Mouse (Mus musculus) spleen, adult 2 months (tissue): ENCODE results near the gene Anks4b. TPM values are rescaled to one million over a fixed set of nuclear protein-coding genes. Genes with fewer than 3 reads are reported as not detected.

ENCODE experiments used
- DNase-seq, 2 experiments: peaks; one replicate each; pipeline versions ENCODE4 v3.0.0 to v3.0.0-alpha.2; 2012 to 2021; ENCODE audit warnings: low spot score in 2 of 2, low read depth in 1 of 2
- H3K27ac ChIP-seq: fragments of 200-500 bp; 2 replicates; pipeline ENCODE4 v1.5.1; 2012; ENCODE audit warnings: low read length, inconsistent platforms; ENCODE audit not compliant: insufficient read depth
- H3K27me3 ChIP-seq: fragments of 200-500 bp; 2 replicates; pipeline ENCODE4 v1.6.1; 2012; ENCODE audit warnings: mild to moderate bottlenecking, moderate library complexity, low read length, inconsistent platforms; ENCODE audit not compliant: control insufficient read depth, insufficient read depth
- H3K36me3 ChIP-seq: fragments of 200-500 bp; 2 replicates; pipeline ENCODE4 v1.6.1; 2012; ENCODE audit warnings: mild to moderate bottlenecking, low read length, inconsistent platforms; ENCODE audit not compliant: control insufficient read depth, insufficient read depth
- H3K4me1 ChIP-seq: fragments of 200-500 bp; 2 replicates; pipeline ENCODE4 v1.6.1; 2011; ENCODE audit warnings: inconsistent platforms; ENCODE audit not compliant: control insufficient read depth, insufficient read depth, insufficient read length
- H3K4me3 ChIP-seq: fragments of 200-500 bp; 2 replicates; pipeline ENCODE4 v1.5.1; 2011; ENCODE audit warnings: mild to moderate bottlenecking, inconsistent platforms; ENCODE audit not compliant: insufficient read depth, insufficient read length; ENCODE audit errors: extremely low read depth
- CTCF ChIP-seq: fragments of 200-500 bp; IDR thresholded peaks from 2 replicates; pipeline ENCODE4 v1.5.1; 2011; ENCODE audit warnings: mild to moderate bottlenecking, inconsistent platforms; ENCODE audit not compliant: insufficient read depth, insufficient read length, insufficient replicate concordance; ENCODE audit errors: extremely low read depth
- POLR2A ChIP-seq: fragments of 200-500 bp; IDR thresholded peaks from 2 replicates; pipeline ENCODE4 v1.6.1; 2011; ENCODE audit warnings: low read depth, low read length, inconsistent platforms
- WGBS: fragments of 180-500 bp; shearing (Covaris S2); methylation state at CpG from one replicate; pipeline ENCODE4 v1.1.7; 2018; 5-methylcytosine and 5-hydroxymethylcytosine counted together
- polyA plus RNA-seq: library from polyadenylated mRNA; depleted of rRNA; stranded (reverse); fragments of >200 nt; gene quantifications from 2 replicates; pipeline ENCODE4 v1.2.3, GENCODE M21; 2012

The Anks4b gene
- polyA plus RNA-seq, 1 experiment, result not detected

DNA sequence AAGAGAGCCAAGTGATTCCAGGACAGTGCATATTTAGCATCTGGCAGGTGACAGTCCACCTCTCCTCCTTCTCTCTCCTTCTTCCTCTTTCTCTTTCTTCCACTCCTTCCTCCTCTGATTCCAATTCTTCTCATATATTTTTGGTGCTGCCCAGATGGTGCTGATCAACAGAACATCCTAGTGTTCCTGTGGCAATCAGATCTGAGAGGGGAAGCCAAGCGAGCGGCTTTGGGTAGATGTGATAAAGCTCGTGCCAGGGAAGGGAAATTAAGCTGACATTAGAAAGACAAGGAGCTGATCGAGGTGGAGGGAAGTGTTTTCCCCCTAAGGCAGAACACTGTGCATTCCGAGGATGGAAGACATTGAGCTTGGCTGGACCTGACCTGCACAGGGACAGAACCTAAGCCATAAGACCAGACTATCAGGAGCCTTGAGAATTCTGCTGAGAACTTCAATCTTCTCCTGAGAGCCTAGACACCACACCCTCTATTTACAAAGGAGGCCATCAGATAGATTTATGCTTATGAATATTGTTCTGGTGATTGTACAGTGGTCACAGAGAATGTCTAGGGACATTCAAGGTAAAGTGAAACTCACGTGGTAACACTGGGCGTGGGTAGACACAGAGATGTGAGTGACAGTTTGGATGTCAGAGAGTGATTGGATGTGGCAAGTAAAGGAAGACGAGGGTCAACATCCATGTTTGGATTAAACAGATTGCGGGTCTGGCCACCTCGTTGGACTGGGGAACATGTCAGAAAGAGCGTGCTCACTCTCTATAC is 1.3 kb downstream of the Anks4b start:
- H3K4me1 ChIP-seq, result no peaks in the 10 kb centered on the region
- H3K36me3 ChIP-seq, result no peaks in the 10 kb centered on the region
- H3K4me3 ChIP-seq, result no peak overlapping the region
- no peak for DNase-seq
- H3K27ac ChIP-seq, result no peak overlapping the region
- no peaks in the 10 kb centered on the region for H3K27me3 ChIP-seq
- 75% methylated on average over 11 of the region's 11 CpGs for WGBS
- no peak for TF ChIP-seq POLR2A
- TF ChIP-seq CTCF, result no peak

GRCm38 (mm10) chr7:120177611-120178010 is 4.0 kb downstream of the Anks4b start:
- TF ChIP-seq CTCF (no peak), POLR2A (no peak)
- no peak overlapping the region for H3K27ac ChIP-seq
- WGBS, result 82% methylated on average over 3 of the region's 3 CpGs

DNA sequence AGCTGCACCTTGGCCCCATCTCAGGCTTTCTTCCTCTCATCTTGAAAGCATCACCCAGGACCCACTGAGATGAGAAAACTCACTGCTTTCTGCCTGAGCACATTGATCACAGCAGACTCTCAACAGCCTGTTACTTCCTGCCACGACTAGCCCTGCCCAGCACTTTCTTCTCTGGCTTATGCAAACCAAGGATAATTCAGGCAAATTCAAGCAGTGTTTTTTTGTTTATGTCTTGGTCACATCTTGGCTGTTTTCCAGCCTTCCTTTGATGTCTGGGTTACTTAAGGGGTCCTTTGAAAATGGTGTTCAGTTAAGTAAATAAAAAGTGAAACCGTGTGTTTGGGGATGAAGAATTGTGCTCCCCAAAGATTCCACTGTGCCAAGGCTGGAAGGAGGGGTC is 5.3 kb downstream of the Anks4b start:
- DNase-seq, result no peak
- TF ChIP-seq CTCF (no peak), POLR2A (no peak)
- Histone ChIP-seq H3K27me3 (no peaks in the 10 kb centered on the region), H3K27ac (no peak overlapping the region), H3K4me1 (no peaks in the 10 kb centered on the region), H3K36me3 (no peaks in the 10 kb centered on the region), H3K4me3 (no peak overlapping the region)
- 24% methylated on average over 2 of the region's 2 CpGs for WGBS

More at GRCm38 (mm10) chr7:120177611-120178010, 4.0 kb downstream of the Anks4b start:
- Histone ChIP-seq H3K4me1 (no peaks in the 10 kb centered on the region), H3K4me3 (no peak overlapping the region), H3K27me3 (no peaks in the 10 kb centered on the region), H3K36me3 (no peaks in the 10 kb centered on the region)
- DNase-seq, result no peak

DNA sequence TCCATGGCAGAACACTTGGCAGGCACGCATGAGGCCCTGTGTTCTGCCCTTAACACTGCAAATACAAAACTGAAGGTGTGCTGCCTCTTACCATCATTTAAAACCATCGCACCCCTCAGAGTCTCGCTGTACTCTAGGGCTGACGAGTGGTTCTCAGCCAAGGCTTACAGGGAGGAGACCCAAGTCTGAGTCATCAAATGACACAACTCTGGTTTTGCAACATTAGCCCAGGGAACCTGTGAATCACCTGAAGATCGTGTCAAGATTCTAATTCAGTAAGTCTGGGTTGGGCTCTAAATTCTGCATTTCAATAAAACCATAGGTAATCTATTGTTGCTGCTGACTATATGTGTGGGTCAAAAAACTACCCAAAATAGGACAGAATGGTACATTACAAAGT is 6.9 kb downstream of the Anks4b start:
- no peak overlapping the region for H3K27ac ChIP-seq
- H3K4me3 ChIP-seq, result no peak overlapping the region
- H3K27me3 ChIP-seq, result no peaks in the 10 kb centered on the region
- DNase-seq, result no peak
- TF ChIP-seq POLR2A (no peak), CTCF (no peak)
- H3K4me1 ChIP-seq, result no peaks in the 10 kb centered on the region
- H3K36me3 ChIP-seq, result no peaks in the 10 kb centered on the region
- 83% methylated on average over 5 of the region's 5 CpGs for WGBS

DNA sequence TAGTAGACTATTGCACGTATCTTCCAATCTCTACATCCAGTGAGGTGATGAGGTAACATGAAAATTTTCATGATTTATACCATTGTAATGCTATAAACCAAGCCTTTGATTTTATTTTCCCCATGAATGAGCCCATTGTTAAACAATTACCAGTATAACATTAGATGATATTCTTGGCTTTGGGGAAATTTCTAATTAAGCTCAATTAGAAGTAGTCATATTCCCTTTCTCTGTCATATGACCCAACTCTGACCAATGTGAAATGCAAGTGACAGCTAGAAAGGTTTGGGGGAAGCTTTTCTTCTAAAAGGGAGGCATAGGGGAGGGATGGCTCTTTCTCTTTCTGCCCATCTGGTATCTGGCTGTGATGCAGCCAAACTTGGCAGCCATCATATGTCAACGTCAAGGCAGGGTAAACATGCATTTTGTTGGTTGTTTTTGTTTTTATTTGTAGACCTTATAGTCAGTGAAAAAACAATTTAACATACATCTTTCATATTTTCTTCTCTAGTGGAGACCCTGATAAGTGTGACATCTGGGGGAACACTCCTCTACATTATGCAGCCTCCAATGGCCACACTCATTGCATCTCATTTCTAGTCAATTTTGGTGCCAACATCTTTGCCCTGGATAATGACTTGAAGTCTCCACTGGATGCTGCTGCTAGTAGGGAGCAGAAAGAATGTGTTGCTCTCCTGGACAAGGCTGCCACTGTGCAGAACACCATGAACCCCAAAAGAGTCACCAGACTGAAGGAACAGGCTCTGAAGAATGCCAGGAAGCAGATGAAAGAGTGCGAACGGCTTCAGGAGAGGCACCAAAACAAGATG is 8.0 kb downstream of the Anks4b start:
- Histone ChIP-seq H3K27ac (no peak overlapping the region), H3K36me3 (no peaks in the 10 kb centered on the region), H3K27me3 (no peaks in the 10 kb centered on the region), H3K4me1 (no peaks in the 10 kb centered on the region), H3K4me3 (no peak overlapping the region)
- DNase-seq, result no peak
- no peak for TF ChIP-seq POLR2A
- TF ChIP-seq CTCF, result no peak
- 92% methylated on average over 4 of the region's 4 CpGs for WGBS

GRCm38 (mm10) chr7:120182891-120183290 is 9.2 kb downstream of the Anks4b start:
- Histone ChIP-seq H3K27ac (no peak overlapping the region), H3K4me1 (no peaks in the 10 kb centered on the region), H3K27me3 (no peaks in the 10 kb centered on the region), H3K4me3 (no peak overlapping the region), H3K36me3 (no peaks in the 10 kb centered on the region)
- no peak for DNase-seq
- TF ChIP-seq CTCF (no peak), POLR2A (no peak)
